Mouse (Mus musculus): ENCODE data around the gene Pagr1a. TPM values are rescaled to one million over a fixed set of nuclear protein-coding genes. Genes with fewer than 3 reads are reported as not detected.

The Pagr1a gene
- total RNA-seq, 2 experiments from 2014 or later, result 15.1 to 27.1 TPM

DNA sequence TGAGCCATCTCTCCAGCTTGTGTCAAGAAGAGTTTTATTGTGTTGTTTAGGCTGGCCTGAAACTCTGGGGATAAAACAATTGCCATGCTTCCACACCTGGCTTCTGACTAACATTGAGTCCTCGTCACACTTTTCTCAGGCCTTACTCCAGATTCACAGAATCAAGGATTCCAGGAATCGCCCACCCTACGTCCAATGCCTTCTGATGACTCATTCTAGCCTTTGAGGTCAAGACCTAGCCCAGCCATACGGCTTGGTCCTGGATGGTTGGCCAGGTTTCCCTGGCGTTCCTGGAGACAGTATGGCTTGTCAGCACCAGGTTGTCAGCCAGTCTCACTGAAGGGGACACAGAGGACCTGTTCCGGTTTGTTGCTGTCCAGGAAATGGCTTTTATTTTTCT, 4.8 kb downstream of the Pagr1a start:
- Histone ChIP-seq H3K4me3 (no peak overlapping the region), H3K27ac (no peak overlapping the region)
- intact Hi-C loops (cut with DNase I), result no loop called here
- TF ChIP-seq CTCF (IDR thresholded peaks at IDR 0.05), result no peak
- DNase-seq (ENCODE audit: extremely low spot score in 1 of 2, low spot score in 2 of 2), result no peak

- no peak for TF ChIP-seq CTCF (IDR thresholded peaks at IDR 0.05)
These were observed 5.4 kb downstream of the Pagr1a start for GRCm38 (mm10) chr7:127011717-127012116.

GRCm38 (mm10) chr7:127011051-127011450, 6.1 kb downstream of the Pagr1a start:
- intact Hi-C loops (cut with DNase I), result no loop called here
- no peak for DNase-seq (ENCODE audit: extremely low spot score in 1 of 2, low spot score in 2 of 2)
- TF ChIP-seq CTCF (IDR thresholded peaks at IDR 0.05), result no peak
- Histone ChIP-seq H3K27ac (no peak overlapping the region), H3K4me3 (no peak overlapping the region)

More at GRCm38 (mm10) chr7:127011717-127012116, 5.4 kb downstream of the Pagr1a start:
- intact Hi-C loops (cut with DNase I), result no loop called here
- no peak overlapping the region for H3K4me3 ChIP-seq
- no peak overlapping the region for H3K27ac ChIP-seq
- DNase-seq (ENCODE audit: extremely low spot score in 1 of 2, low spot score in 2 of 2), result no peak

DNA sequence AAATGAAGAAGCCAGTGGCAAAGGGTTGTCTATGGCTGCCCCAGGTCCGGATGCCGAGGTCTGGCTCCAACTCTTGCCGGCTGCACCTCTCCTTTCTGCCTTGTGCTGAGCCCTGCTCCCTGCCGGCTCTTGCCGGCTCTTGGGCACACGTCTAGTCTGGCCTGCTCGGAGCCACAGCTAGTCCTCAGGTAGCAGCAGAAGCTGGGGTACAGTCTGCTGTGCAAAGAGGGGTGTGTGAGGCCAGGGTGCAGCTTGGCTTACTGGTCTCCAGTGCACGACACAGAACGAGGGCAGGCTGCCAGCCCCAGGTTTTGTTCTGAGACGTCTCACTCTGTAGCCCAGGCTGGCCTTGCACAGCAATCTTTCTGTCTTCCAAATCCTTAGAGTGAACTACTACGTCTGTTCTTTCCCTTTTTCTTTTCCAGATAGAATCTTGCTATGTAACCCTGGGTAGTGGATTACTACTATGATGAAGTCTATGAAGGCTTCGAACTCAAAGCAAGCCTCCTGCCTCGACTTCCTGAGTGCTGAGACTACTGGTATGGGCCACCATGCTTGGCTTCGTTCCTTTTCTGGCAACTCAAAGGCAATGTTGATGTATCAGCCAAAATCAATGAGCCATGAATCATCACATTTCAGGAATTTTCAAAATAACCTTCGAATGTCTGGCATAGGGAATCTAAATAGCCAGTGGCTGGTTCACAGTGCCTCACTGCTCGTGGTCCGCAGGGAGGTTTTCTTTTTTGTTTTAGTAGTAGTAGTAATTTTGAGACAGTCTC, 7.7 kb downstream of the Pagr1a start:
- TF ChIP-seq CTCF (IDR thresholded peaks at IDR 0.05), result no peak
- intact Hi-C loops (cut with DNase I), result no loop called here
- Histone ChIP-seq H3K27ac (peak overlapping the region; percentile 86), H3K4me3 (no peak overlapping the region)
- DNase-seq (ENCODE audit: extremely low spot score in 1 of 2, low spot score in 2 of 2), result no peak

GRCm38 (mm10) chr7:127008239-127009019, 8.7 kb downstream of the Pagr1a start:
- TF ChIP-seq CTCF (IDR thresholded peaks at IDR 0.05), result no peak
- intact Hi-C loops (cut with DNase I), result loop anchor here (1.0 kb wide), 1 partner anchor 23 kb away; no protein-coding TSS in a partner anchor
- Histone ChIP-seq H3K4me3 (no peak overlapping the region), H3K27ac (peak overlapping the region; percentile 86)
- DNase-seq (ENCODE audit: extremely low spot score in 1 of 2, low spot score in 2 of 2), result peak; percentile 45 to 83

GRCm38 (mm10) chr7:127007313-127008024, 9.7 kb downstream of the Pagr1a start:
- DNase-seq (ENCODE audit: extremely low spot score in 1 of 2, low spot score in 2 of 2), result no peak
- TF ChIP-seq CTCF (IDR thresholded peaks at IDR 0.05), result no peak
- intact Hi-C loops (cut with DNase I), result loop anchor here (1.0 kb wide), 1 partner anchor 22 kb away; no protein-coding TSS in a partner anchor
- Histone ChIP-seq H3K4me3 (no peak overlapping the region), H3K27ac (peak overlapping the region; percentile 86)

DNA sequence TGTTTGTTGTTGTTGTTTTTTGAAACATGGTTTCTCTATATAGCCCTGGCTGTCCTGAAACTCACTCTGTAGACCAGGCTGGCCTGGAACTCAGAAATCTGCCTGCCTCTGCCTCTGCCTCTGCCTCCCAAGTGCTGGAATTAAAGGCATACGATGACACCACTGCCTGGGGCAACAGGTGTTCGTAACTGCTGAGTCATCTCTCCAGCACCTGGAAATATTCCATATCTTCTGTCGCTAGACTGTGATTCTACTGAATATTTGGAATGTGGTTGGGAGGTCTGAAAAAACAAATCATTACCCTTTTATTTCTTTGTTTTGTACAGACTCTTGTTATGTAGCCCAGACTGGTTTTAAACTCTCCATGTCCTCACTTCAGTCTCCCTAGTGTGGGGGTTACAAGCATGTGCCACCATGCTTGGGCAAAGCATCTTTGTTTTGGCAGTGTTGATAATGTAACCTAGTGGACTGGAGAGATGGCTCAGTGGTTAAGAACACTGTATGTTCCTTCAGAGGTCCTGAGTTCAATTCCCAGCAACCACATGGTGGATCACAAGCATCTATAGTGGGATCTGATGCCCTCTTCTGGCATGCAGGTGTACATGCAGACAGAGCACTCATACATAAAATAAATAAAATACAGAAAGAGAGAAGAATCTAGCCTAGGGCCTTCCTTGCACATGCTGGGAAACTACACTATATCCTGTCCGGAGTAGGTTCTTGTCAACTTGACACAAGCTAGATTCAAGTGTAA, 12.9 kb downstream of the Pagr1a start:
- TF ChIP-seq CTCF (IDR thresholded peaks at IDR 0.05), result peak; percentile 15; the same call in 1 of the 2 replicates
- H3K4me3 ChIP-seq, result no peak overlapping the region
- intact Hi-C loops (cut with DNase I), result no loop called here
- H3K27ac ChIP-seq, result no peak overlapping the region
- no peak for DNase-seq (ENCODE audit: extremely low spot score in 1 of 2, low spot score in 2 of 2)

DNA sequence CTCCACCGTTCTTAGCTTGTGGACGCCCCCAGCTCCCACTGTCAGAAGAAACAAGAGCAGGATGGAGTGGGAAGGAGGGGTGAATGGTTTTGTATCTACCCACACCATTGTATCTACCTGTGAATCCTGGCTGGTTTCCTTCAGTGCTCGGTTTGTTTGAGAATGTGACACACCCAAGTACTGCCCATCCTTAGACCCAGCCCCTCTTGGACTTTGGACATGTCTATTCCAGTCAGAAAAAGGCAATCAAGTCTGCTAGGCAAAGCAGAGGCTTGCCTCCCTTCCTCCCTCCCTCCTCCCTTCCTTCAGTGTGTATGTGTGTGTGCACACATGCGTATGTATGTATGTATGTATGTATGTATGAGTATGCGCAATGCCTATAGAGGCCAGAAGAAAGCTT, 13.5 kb downstream of the Pagr1a start:
- Histone ChIP-seq H3K4me3 (no peak overlapping the region), H3K27ac (no peak overlapping the region)
- no peak for TF ChIP-seq CTCF (IDR thresholded peaks at IDR 0.05)
- intact Hi-C loops (cut with DNase I), result no loop called here
- no peak for DNase-seq (ENCODE audit: extremely low spot score in 1 of 2, low spot score in 2 of 2)

- TF ChIP-seq CTCF (IDR thresholded peaks at IDR 0.05), result no peak
- Histone ChIP-seq H3K4me3 (no peak overlapping the region), H3K27ac (no peak overlapping the region)
- no peak for DNase-seq (ENCODE audit: extremely low spot score in 1 of 2, low spot score in 2 of 2)
- intact Hi-C loops (cut with DNase I), result no loop called here
These were observed 17.6 kb downstream of the Pagr1a start for GRCm38 (mm10) chr7:126999568-126999967.

- no peak for DNase-seq (ENCODE audit: extremely low spot score in 1 of 2, low spot score in 2 of 2)
These were observed 20.7 kb downstream of the Pagr1a start for GRCm38 (mm10) chr7:126996449-126996848.

DNA sequence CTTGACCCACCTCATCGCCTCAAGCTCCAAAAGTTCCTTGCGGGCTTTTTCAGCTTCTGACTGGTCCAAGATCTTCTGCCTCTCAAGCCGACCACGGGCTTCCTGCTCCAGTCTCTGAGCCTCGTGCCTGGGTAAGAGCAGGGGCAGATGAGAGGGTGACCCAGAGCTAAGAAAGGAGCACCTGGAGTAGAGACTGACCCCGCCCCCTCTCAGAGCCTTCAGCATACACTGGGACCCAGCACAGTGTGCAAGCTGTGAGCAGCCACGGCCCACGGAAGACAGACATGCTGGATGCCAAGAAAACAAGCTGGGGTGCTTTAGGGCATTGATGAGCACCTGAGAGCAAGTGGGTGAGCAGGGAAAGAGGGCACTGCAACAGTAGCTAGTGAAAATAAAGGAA, 28.3 kb downstream of the Pagr1a start:
- intact Hi-C loops (cut with DNase I), result no loop called here
- no peak for DNase-seq (ENCODE audit: extremely low spot score in 1 of 2, low spot score in 2 of 2)
- H3K27ac ChIP-seq, result no peak overlapping the region
- H3K4me3 ChIP-seq, result no peak overlapping the region
- no peak for TF ChIP-seq CTCF (IDR thresholded peaks at IDR 0.05)

More at GRCm38 (mm10) chr7:126996449-126996848, 20.7 kb downstream of the Pagr1a start:
- Histone ChIP-seq H3K4me3 (no peak overlapping the region), H3K27ac (no peak overlapping the region)
- TF ChIP-seq CTCF (IDR thresholded peaks at IDR 0.05), result peak; percentile 18; the same call in 1 of the 2 replicates
- intact Hi-C loops (cut with DNase I), result no loop called here

Data from left cerebral cortex, adult 2 months (tissue).